Mouse (Mus musculus) heart, postnatal 0 days (tissue): ENCODE measurements at regions not wholly inside any gene's neighbourhood (a gene's known extent, or its start where the extent isn't known, plus 50 kb on each side); places are given as distances from the start of the nearest gene placed in this dataset.

Source experiments
- CTCF ChIP-seq: IDR thresholded peaks from 2 replicates; pipeline ENCODE4 v1.5.1; 2016; ENCODE audit warnings: antibody characterized with exemption, control low read depth, low read depth
- EP300 ChIP-seq: IDR thresholded peaks from 2 replicates; pipeline ENCODE4 v1.6.1; 2016; ENCODE audit warnings: antibody characterized with exemption, low read depth

- TF ChIP-seq CTCF (no peak), EP300 (no peak)
These were observed 220.6 kb downstream of the Spry2 start for GRCm38 (mm10) chr14:105675801-105676645.
